Mouse (Mus musculus): ENCODE results near the gene Gm10282. TPM values are rescaled to one million over a fixed set of nuclear protein-coding genes. Genes with fewer than 3 reads are reported as not detected.

Gm10282 gene
- polyA plus RNA-seq, 1 experiment from 2014 or later = 19.8 TPM

DNA sequence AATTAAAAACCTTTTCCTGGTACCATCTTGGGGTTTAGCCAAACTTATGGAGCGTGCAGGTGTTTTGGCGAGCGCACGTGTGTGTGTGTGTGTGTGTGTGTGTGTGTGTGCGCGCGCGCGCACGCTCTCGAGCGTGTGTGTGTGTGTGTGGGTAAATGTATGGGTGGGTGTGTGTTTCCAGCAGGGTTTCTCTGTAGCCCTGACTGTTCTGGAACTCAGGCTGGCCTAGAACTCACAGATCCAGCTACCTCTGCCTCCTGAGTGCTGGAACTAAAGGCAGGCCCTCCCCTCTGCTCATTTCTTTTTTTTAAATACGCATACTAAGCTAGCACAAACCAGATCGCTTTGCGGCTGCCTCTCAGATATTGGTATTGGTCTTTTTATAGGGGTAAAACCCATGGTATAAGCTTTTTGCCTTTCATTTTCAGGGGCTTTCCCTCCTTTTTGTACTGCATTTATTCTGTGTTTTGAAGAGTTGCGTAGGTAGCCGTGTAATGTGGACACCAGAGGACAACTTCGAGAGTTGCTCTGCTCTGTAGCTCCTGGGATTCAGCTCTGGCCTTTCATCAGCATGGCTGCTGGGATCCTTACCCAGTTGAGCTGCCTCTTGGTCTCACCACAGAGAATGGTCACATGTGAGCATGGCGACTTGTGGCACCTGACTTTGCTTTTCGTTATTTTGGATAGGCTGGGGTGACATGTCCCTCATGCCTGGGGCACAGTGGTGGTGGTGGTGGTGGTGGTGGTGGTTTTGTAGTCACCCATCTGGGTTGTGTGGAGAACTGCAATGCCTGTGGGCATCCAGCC lies 16.8 kb upstream of the Gm10282 start:
- Histone ChIP-seq H3K9ac (replicated peaks) (no peak overlapping the region), H3K9me3 (no peaks in the 10 kb centered on the region), H3K4me3 (replicated peaks) (no peak overlapping the region), H3K27ac (no peak overlapping the region), H3K4me2 (replicated peaks) (no peak overlapping the region), H3K36me3 (no peaks in the 10 kb centered on the region), H3K4me1 (replicated peaks) (peaks cover 23% of the 10 kb centered on the region), H3K27me3 (peaks cover 67% of the 10 kb centered on the region)
- ATAC-seq = no peak
- 92% methylated on average over 20 of the region's 20 CpGs for WGBS

DNA sequence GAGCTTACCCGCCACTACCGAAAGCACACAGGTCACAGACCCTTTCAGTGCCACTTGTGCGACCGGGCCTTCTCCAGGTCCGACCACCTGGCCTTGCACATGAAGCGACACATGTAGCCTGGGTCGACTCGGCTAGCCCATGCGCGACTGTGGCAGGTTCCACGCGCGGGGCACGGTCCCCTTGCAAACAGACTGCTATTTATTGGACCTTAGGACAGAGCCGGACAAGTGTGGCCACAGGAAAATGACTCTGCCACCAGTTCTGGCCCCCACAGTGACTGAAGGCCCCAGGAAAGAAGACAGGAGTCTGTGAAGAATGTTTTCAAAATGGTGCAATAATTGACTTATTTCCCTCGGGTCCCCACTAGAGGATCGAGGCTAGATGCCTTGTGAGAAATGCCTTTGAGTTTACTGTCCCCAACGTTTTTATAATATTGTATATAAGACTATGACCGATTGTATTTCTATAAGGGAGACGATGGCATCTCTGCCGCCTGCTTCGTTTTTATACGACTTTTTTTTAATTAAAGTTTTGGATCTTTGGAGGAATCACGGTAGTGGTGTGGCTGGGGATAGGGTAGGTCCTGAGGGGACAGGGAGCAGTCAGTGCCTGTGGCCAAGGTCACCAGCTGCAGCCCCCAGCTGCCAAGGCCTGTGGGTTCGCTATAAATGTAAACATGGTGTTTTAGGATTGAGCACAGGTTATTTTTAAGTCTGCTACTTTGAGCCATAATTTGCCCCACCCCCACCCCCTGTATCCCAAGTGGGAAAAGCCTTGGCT lies 15.9 kb upstream of the Gm10282 start:
- 57% methylated on average over 25 of the region's 25 CpGs for WGBS
- Histone ChIP-seq H3K27ac (no peak overlapping the region), H3K36me3 (no peaks in the 10 kb centered on the region), H3K4me3 (replicated peaks) (peak overlapping the region; percentile 50), H3K9ac (replicated peaks) (no peak overlapping the region), H3K27me3 (peaks cover 67% of the 10 kb centered on the region), H3K9me3 (no peaks in the 10 kb centered on the region), H3K4me2 (replicated peaks) (no peak overlapping the region), H3K4me1 (replicated peaks) (peaks cover 27% of the 10 kb centered on the region)
- ATAC-seq = no peak

DNA sequence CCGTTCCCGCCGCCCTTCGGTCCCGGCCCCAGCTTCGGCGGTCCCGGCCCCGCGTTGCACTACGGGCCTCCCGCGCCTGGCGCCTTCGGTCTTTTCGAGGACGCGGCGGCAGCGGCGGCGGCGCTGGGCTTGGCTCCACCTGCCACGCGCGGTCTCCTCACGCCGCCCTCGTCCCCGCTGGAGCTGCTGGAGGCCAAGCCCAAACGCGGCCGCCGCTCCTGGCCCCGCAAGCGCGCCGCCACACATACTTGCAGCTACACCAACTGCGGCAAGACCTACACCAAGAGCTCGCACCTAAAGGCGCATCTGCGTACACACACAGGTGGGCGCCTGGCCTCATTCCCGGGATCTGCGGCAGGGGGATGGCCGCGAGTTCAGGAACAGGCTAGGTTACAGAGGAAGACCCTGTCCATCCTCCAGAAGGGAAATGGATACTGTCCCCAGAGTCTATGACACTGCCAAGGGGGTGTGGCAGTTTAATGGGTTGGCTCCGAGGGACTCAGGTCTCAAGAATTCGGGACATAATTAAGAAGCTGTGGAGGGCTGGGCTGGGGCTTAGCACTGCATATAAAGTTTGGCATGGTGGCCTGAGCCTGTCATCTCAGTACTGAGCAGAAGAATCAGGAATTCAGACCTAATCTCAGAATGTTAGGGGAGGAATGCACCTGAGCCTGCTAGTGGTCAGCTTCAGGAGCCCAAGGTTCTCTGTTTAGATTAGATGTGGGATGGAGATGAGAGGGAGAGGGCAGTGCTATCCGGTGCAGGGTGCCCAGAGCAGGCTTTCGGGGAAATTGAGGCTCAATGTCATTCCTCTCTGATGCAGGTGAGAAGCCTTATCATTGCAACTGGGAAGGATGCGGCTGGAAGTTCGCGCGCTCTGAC lies 15.1 kb upstream of the Gm10282 start:
- Histone ChIP-seq H3K9ac (replicated peaks) (peak overlapping the region; percentile 59), H3K36me3 (no peaks in the 10 kb centered on the region), H3K27ac (no peak overlapping the region), H3K4me2 (replicated peaks) (peak overlapping the region; percentile 81), H3K27me3 (peaks cover 67% of the 10 kb centered on the region), H3K4me1 (replicated peaks) (peaks cover 27% of the 10 kb centered on the region), H3K4me3 (replicated peaks) (peak overlapping the region; percentile 50), H3K9me3 (no peaks in the 10 kb centered on the region)
- WGBS = 5% methylated on average over 55 of the region's 55 CpGs
- no peak for ATAC-seq

DNA sequence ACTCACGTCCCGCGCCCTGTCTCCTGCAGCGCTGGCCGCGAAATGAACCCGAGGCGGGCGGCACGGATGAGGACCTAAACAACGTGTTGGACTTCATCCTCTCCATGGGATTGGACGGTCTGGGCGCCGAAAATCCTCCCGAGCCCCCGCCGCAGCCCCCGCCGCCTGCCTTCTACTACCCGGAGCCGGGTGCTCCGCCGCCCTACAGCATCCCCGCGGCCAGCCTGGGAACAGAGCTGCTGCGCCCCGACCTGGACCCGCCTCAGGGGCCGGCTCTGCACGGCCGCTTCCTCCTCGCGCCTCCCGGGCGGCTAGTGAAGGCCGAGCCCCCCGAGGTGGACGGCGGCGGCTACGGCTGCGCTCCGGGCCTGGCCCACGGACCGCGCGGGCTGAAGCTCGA lies 14.3 kb upstream of the Gm10282 start:
- Histone ChIP-seq H3K4me1 (replicated peaks) (peaks cover 27% of the 10 kb centered on the region), H3K36me3 (no peaks in the 10 kb centered on the region), H3K4me2 (replicated peaks) (peak overlapping the region; percentile 81), H3K27ac (no peak overlapping the region), H3K9ac (replicated peaks) (peak overlapping the region; percentile 59), H3K27me3 (peaks cover 64% of the 10 kb centered on the region), H3K9me3 (no peaks in the 10 kb centered on the region), H3K4me3 (replicated peaks) (peak overlapping the region; percentile 50)
- under 1% methylated on average over 46 of the region's 48 CpGs for WGBS
- ATAC-seq = peak; percentile 32

DNA sequence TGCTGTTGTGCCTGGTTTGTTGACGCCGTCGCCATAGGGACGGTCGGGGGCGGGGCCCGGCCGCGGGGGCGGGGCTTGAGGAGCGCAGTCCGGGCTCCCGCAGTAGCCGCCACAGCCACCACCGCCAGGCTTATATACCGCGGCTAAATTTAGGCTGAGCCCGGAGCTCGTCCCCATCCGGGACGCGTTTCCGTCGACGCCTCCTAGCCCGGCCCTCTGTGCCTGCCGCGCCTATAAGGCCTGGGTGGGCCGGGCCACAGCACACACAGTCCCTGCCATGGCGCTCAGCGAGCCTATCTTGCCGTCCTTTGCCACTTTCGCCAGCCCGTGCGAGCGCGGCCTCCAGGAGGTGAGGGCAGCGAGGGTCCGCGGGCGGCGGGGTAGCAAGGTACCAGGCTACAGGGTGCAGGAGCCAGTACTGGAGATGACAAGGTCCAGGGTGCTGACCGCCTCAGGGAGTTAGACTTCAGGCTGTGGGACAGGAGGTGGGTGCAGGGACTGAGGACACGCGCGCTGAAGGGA lies 13.8 kb upstream of the Gm10282 start, which contains the start of gene Klf2:
Klf2 (plus strand) TSS at position 233 of the 522 bp plus-strand sequence.
- Histone ChIP-seq H3K4me3 (replicated peaks) (peak within 1 kb of the TSS; percentile 50), H3K9me3 (no peaks in the 10 kb centered on the region), H3K27me3 (peaks cover 60% of the 10 kb centered on the region), H3K4me1 (replicated peaks) (peaks cover 27% of the 10 kb centered on the region), H3K4me2 (replicated peaks) (peak within 1 kb of the TSS; percentile 81), H3K9ac (replicated peaks) (peak within 1 kb of the TSS; percentile 59), H3K27ac (no peak within 1 kb of the TSS), H3K36me3 (no peaks in the 10 kb centered on the region)
- WGBS = 0% methylated on average over 44 of the region's 46 CpGs
- peak; percentile 95 for ATAC-seq

DNA sequence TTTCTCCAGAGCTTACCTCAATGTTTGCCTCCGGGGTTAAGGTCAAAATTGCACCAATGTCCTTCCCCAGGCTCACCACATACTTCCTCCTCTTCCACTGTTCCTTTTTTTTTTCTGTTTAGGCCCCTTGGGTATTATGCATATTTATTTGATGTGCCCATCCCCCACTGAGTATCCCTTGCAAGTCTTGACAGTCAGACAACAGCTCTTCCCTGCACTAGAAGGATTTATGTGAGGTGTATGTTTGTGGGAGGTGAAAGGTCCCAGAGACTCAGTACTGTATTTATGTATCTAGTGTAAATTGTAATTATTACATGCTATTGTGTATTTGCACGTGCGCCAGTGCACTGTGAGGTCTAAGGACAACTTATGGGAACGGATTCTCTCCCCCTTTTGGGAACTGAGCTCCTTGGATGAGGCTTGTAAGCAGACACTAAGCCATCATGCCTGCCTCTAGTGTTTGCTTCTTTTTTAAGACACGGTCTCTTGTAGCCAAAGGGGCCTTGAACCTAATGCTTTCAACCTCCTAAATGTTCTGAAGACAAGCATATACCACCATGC lies 12.8 kb upstream of the Gm10282 start:
- H3K9me3 ChIP-seq = no peaks in the 10 kb centered on the region
- no peaks in the 10 kb centered on the region for H3K36me3 ChIP-seq
- peaks cover 27% of the 10 kb centered on the region for H3K4me1 ChIP-seq (replicated peaks)
- H3K27me3 ChIP-seq = peaks cover 54% of the 10 kb centered on the region
- no peak overlapping the region for H3K4me2 ChIP-seq (replicated peaks)
- H3K27ac ChIP-seq = no peak overlapping the region
- no peak overlapping the region for H3K9ac ChIP-seq (replicated peaks)
- no peak overlapping the region for H3K4me3 ChIP-seq (replicated peaks)
- no peak for ATAC-seq
- 49% methylated on average over 5 of the region's 5 CpGs for WGBS

DNA sequence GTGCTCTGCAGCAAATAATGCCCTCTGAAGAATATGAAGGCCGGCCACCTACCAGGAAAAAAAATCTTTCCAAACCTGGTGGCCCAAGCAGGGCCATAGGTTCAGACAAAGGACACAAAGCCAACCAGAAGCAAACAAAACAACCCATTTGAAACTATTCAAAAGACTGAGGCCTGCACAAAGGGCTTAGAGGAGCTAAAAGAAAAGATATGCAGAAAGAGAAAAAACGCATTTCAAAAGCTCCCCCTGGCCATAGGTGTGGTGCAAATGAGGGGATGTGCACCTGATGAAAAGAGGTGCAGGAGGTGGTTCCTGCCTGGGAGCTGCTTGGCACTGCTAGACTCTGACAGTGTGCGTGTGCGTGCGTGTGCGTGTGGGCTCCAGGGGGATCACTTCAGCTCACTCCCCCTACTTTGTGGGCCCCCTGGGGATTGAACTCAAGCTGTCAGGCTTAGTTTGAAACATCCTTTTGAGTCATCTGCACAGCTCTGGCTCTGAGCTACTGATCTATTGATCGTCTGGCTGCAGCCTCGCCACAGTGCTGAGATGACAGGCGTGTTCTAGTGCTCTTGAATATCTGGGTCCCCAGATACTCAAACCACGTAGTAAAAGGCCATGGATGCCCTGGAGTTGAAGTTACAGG lies 11.1 kb upstream of the Gm10282 start:
- no peak for ATAC-seq
- 10% methylated on average over 10 of the region's 10 CpGs for WGBS
- no peak overlapping the region for H3K27ac ChIP-seq

DNA sequence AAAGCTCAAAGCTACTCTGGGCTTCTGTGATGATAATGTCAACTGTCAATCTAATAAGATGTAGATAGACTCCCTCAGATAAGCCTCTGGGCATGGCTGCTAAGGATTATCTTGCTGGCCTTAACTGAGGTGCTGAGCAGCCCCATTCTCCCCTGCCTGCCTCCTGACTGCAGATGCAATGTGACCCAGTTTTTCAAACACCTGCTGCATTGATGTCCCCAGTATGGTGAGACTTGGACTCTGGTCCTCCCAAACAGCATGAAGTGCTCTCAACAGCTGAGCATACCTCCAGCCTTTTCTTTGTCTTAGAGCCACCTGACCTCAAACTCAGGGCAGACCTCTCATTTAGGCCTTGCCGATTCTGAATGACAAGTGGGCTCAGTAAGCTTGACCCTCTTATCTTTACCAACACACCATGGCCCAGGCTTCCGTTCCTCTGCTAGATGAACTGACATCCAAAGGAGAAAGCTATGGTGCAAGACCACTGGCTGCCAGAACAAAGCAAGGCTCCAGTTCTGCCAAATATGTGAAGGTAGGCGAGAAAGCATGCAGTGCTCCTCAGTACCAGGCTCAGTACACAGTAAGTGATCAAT lies 8.0 kb upstream of the Gm10282 start:
- no peak overlapping the region for H3K27ac ChIP-seq
- H3K4me2 ChIP-seq (replicated peaks) = no peak overlapping the region
- H3K27me3 ChIP-seq = peaks cover 9% of the 10 kb centered on the region; the same call in 1 of the 2 replicates
- no peak overlapping the region for H3K4me3 ChIP-seq (replicated peaks)
- no peak overlapping the region for H3K9ac ChIP-seq (replicated peaks)
- H3K4me1 ChIP-seq (replicated peaks) = peaks cover 10% of the 10 kb centered on the region; the same call in 1 of the 2 replicates
- no peaks in the 10 kb centered on the region for H3K36me3 ChIP-seq
- no peaks in the 10 kb centered on the region for H3K9me3 ChIP-seq
- 80% methylated on average over 3 of the region's 3 CpGs for WGBS
- no peak for ATAC-seq

More for the DNA sequence above, 11.1 kb upstream of the Gm10282 start:
- no peak overlapping the region for H3K4me3 ChIP-seq (replicated peaks)
- peaks cover 37% of the 10 kb centered on the region for H3K27me3 ChIP-seq
- peaks cover 27% of the 10 kb centered on the region for H3K4me1 ChIP-seq (replicated peaks)
- no peaks in the 10 kb centered on the region for H3K9me3 ChIP-seq
- no peak overlapping the region for H3K9ac ChIP-seq (replicated peaks)
- H3K4me2 ChIP-seq (replicated peaks) = no peak overlapping the region
- no peaks in the 10 kb centered on the region for H3K36me3 ChIP-seq

DNA sequence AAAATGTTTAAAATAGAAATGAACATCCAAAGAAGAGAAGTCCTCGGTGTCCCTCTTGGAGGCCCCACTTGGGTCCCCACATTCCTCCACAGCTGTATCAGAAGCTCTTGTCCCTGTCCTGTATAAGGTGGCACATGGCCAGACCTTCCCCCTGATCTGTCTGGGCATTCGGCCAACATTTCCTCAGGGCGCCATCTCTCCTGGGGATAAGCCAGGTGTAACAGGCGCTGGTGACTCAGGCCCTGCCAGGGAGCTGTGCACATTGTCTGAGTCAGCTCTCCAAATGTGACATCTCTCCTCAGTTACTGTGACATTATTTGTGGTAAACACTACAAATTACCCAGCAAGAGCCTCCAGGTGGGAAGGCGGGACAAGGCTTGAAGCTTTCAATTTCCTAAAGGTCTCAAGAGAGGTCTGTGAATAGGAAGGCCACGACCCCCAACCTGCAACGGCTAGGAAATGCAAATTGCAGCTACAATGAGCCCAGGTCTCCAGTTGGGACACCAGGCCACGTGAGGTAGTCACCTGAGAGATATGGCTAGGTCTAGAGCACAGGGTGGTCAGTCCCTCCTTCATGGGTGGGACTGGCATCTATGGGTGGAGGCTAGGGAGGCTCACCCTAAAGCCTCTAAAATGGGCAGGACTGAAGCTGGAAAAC lies 5.9 kb upstream of the Gm10282 start:
- Histone ChIP-seq H3K9ac (replicated peaks) (no peak overlapping the region), H3K4me3 (replicated peaks) (no peak overlapping the region), H3K36me3 (no peaks in the 10 kb centered on the region), H3K4me1 (replicated peaks) (no peaks in the 10 kb centered on the region), H3K9me3 (no peaks in the 10 kb centered on the region), H3K27ac (no peak overlapping the region), H3K27me3 (no peaks in the 10 kb centered on the region), H3K4me2 (replicated peaks) (no peak overlapping the region)
- 56% methylated on average over 8 of the region's 8 CpGs for WGBS
- ATAC-seq = 0 out of 2 replicates have a peak, but pooled peaks have one; percentile 41

DNA sequence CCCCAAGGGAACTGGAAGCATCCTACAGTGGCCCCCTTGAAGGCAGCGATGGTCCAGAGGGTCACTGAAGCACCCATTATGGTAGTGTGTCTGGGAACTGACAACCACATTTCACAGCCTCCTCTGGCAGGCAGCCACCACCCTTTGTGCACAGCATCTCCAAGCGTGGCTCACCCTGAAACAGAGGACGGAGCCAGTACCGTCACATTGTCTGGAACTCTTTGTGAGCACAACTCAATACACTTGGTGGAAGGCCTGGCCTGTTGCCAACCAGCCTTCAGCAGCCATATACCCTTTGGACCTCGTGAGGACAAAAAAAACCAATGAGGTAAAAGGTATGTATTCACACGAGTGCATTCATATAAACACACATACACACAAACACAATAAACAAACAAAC lies 3.2 kb upstream of the Gm10282 start:
- no peak overlapping the region for H3K27ac ChIP-seq
- ATAC-seq = 0 out of 2 replicates have a peak, but pooled peaks have one; percentile 48
- no peak overlapping the region for H3K9ac ChIP-seq (replicated peaks)
- no peaks in the 10 kb centered on the region for H3K4me1 ChIP-seq (replicated peaks)
- H3K9me3 ChIP-seq = no peaks in the 10 kb centered on the region
- H3K27me3 ChIP-seq = no peaks in the 10 kb centered on the region
- no peaks in the 10 kb centered on the region for H3K36me3 ChIP-seq
- H3K4me3 ChIP-seq (replicated peaks) = no peak overlapping the region
- 54% methylated on average over 6 of the region's 6 CpGs for WGBS
- H3K4me2 ChIP-seq (replicated peaks) = no peak overlapping the region
